Mouse (Mus musculus) forebrain, embryonic 14.5 days (tissue): Measurements from ENCODE around the gene E130308A19Rik. TPM values are rescaled to one million over a fixed set of nuclear protein-coding genes. Genes with fewer than 3 reads are reported as not detected.

Experiments used
- ATAC-seq: fragments of 200-750 bp; cut with Nextera tagmentation; 2 replicates; pipeline ENCODE4 v1.8.0; 2017; ENCODE audit warnings: mild to moderate bottlenecking, moderate library complexity
- DNase-seq: peaks from one replicate; pipeline ENCODE4 v3.0.0-alpha.2; 2015; ENCODE audit warnings: low spot score
- H3K27ac ChIP-seq: fragments of 300-500 bp; sonication (generic); 2 replicates; pipeline ENCODE4 v1.5.1; 2014; ENCODE audit warnings: low read depth, mild to moderate bottlenecking, control low read depth, low read length, moderate library complexity
- H3K27me3 ChIP-seq: fragments of 300-500 bp; sonication (generic); replicated peaks from 2 replicates; pipeline ENCODE4 v1.6.1; 2014; ENCODE audit warnings: low read length, control low read depth, mixed read lengths; ENCODE audit not compliant: control insufficient read depth, insufficient read depth
- H3K36me3 ChIP-seq: fragments of 300-500 bp; sonication (generic); 2 replicates; pipeline ENCODE4 v1.6.1; 2014; ENCODE audit warnings: low read length, control low read depth; ENCODE audit not compliant: control insufficient read depth, insufficient read depth
- H3K4me1 ChIP-seq: fragments of 300-500 bp; sonication (generic); 2 replicates; pipeline ENCODE4 v1.6.1; 2014; ENCODE audit warnings: antibody characterized with exemption, low read length, control low read depth; ENCODE audit not compliant: control insufficient read depth, insufficient read depth
- H3K4me2 ChIP-seq: fragments of 300-500 bp; sonication (generic); 2 replicates; pipeline ENCODE4 v1.6.1; 2014; ENCODE audit warnings: mild to moderate bottlenecking, control low read depth, low read length
- H3K4me3 ChIP-seq: fragments of 300-500 bp; sonication (generic); 2 replicates; pipeline ENCODE4 v1.5.1; 2014; ENCODE audit warnings: low read depth, low read length, control low read depth
- H3K9ac ChIP-seq: fragments of 300-500 bp; sonication (generic); 2 replicates; pipeline ENCODE4 v1.6.1; 2014; ENCODE audit warnings: mild to moderate bottlenecking, low read length, control low read depth, moderate library complexity
- H3K9me3 ChIP-seq: fragments of 300-500 bp; sonication (generic); replicated peaks from 2 replicates; pipeline ENCODE4 v1.6.1; 2016; ENCODE audit warnings: low read length, control low read depth, mixed read lengths; ENCODE audit not compliant: control insufficient read depth
- WGBS: fragments of 180-500 bp; shearing (Covaris S2); extraction: QIAGEN DNeasy Blood & Tissue Kit; methylation state at CpG from one replicate; pipeline ENCODE4 v1.1.7; 2014; 5-methylcytosine and 5-hydroxymethylcytosine counted together
- polyA plus RNA-seq: library from polyadenylated mRNA; unstranded; fragments of >200 nt; fragmentation: Nextera tagmentation; extraction: Ambion mirVana; gene quantifications from 2 replicates; pipeline ENCODE4 v1.2.1, GENCODE M21; 2014

Gene E130308A19Rik
- polyA plus RNA-seq, 1 experiment from 2014 or later, result 22.6 TPM

GRCm38 (mm10) chr4:59668050-59668449, 42.0 kb downstream of the E130308A19Rik start:
- ATAC-seq (no peak; the same call in 1 of the 2 replicates), DNase-seq (no peak)
- Histone ChIP-seq H3K9me3 (no peaks in the 10 kb centered on the region), H3K27me3 (no peaks in the 10 kb centered on the region), H3K4me1 (no peaks in the 10 kb centered on the region), H3K4me2 (no peak overlapping the region), H3K36me3 (no peaks in the 10 kb centered on the region), H3K4me3 (no peak overlapping the region), H3K9ac (no peak overlapping the region), H3K27ac (no peak overlapping the region)
- 58% methylated on average over 3 of the region's 3 CpGs for WGBS

GRCm38 (mm10) chr4:59669131-59669530, 43.1 kb downstream of the E130308A19Rik start:
- ATAC-seq (no peak), DNase-seq (no peak)
- no peak overlapping the region for H3K27ac ChIP-seq
- H3K36me3 ChIP-seq, result no peaks in the 10 kb centered on the region
- H3K9ac ChIP-seq, result no peak overlapping the region
- H3K27me3 ChIP-seq, result no peaks in the 10 kb centered on the region
- no peak overlapping the region for H3K4me2 ChIP-seq
- no peaks in the 10 kb centered on the region for H3K9me3 ChIP-seq
- WGBS, result 98% methylated on average over 1 of the region's 1 CpGs
- no peak overlapping the region for H3K4me3 ChIP-seq
- no peaks in the 10 kb centered on the region for H3K4me1 ChIP-seq

GRCm38 (mm10) chr4:59670015-59670414, 44.0 kb downstream of the E130308A19Rik start:
- 62% methylated on average over 2 of the region's 2 CpGs for WGBS
- H3K4me3 ChIP-seq, result no peak overlapping the region
- no peak overlapping the region for H3K9ac ChIP-seq
- H3K9me3 ChIP-seq, result no peaks in the 10 kb centered on the region
- no peak overlapping the region for H3K4me2 ChIP-seq
- H3K27me3 ChIP-seq, result no peaks in the 10 kb centered on the region
- peak; percentile 68 for DNase-seq
- H3K4me1 ChIP-seq, result no peaks in the 10 kb centered on the region
- no peak for ATAC-seq
- no peak overlapping the region for H3K27ac ChIP-seq
- no peaks in the 10 kb centered on the region for H3K36me3 ChIP-seq

- no peak for ATAC-seq
- no peaks in the 10 kb centered on the region for H3K9me3 ChIP-seq
- H3K4me1 ChIP-seq, result no peaks in the 10 kb centered on the region
- no peak overlapping the region for H3K9ac ChIP-seq
- H3K27me3 ChIP-seq, result no peaks in the 10 kb centered on the region
- no peak overlapping the region for H3K27ac ChIP-seq
- no peaks in the 10 kb centered on the region for H3K36me3 ChIP-seq
- H3K4me2 ChIP-seq, result no peak overlapping the region
- no peak overlapping the region for H3K4me3 ChIP-seq
- 83% methylated on average over 2 of the region's 2 CpGs for WGBS
- no peak for DNase-seq
These were observed 47.6 kb downstream of the E130308A19Rik start for GRCm38 (mm10) chr4:59673423-59674117.

DNA sequence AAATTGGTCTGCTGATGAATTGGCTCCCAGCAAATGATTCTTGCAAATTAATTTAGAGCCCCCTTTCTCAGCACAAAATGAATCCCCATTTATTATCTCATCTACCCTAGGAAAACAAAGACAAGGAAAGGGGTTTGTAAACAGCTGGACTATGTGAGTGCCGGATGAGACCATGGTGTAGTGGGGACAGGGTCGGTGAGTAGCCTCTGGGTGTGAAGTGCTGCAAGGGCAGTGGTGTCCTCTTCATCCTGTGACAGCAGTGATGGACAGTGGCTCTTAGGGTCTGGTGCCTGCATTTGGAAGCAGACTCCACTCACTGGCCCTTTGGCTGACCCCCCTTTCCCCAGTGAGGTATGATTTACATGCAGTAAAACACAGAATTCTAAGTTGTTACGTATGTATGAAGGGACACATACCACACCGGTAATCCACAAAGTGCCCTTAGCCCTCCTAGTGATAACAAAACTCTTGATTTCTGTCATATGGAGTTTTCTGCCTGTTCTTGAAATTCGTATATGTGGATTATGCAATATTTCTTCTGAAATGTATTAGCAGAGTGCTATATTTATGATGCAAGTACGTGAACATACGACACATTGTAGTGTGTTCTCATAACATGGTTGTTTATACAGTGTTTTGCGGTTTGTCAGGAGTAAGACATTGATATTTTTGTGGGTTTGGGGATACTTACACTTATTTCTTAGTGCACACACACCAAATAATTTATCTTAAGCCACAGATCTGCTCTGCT, 49.1 kb downstream of the E130308A19Rik start:
- WGBS, result 88% methylated on average over 8 of the region's 8 CpGs
- Histone ChIP-seq H3K27me3 (no peaks in the 10 kb centered on the region), H3K27ac (no peak overlapping the region), H3K4me1 (no peaks in the 10 kb centered on the region), H3K36me3 (no peaks in the 10 kb centered on the region), H3K9ac (no peak overlapping the region), H3K4me2 (no peak overlapping the region), H3K4me3 (no peak overlapping the region), H3K9me3 (no peaks in the 10 kb centered on the region)
- ATAC-seq, result no peak
- no peak for DNase-seq

GRCm38 (mm10) chr4:59675699-59676098, 49.7 kb downstream of the E130308A19Rik start:
- Histone ChIP-seq H3K36me3 (no peaks in the 10 kb centered on the region), H3K4me1 (no peaks in the 10 kb centered on the region), H3K9ac (no peak overlapping the region), H3K4me3 (no peak overlapping the region), H3K27me3 (no peaks in the 10 kb centered on the region), H3K4me2 (no peak overlapping the region), H3K9me3 (no peaks in the 10 kb centered on the region), H3K27ac (no peak overlapping the region)
- peak; percentile 42 for DNase-seq
- ATAC-seq, result no peak
- 47% methylated on average over 3 of the region's 3 CpGs for WGBS

GRCm38 (mm10) chr4:59681383-59681782, 55.4 kb downstream of the E130308A19Rik start:
- Histone ChIP-seq H3K27me3 (no peaks in the 10 kb centered on the region), H3K4me3 (no peak overlapping the region), H3K36me3 (no peaks in the 10 kb centered on the region), H3K4me1 (no peaks in the 10 kb centered on the region), H3K4me2 (no peak overlapping the region), H3K9me3 (no peaks in the 10 kb centered on the region), H3K27ac (no peak overlapping the region), H3K9ac (no peak overlapping the region)
- ATAC-seq, result no peak
- 95% methylated on average over 1 of the region's 1 CpGs for WGBS
- DNase-seq, result no peak

- ATAC-seq (no peak), DNase-seq (no peak)
- no peak overlapping the region for H3K9ac ChIP-seq
- H3K27me3 ChIP-seq, result no peaks in the 10 kb centered on the region
- no peaks in the 10 kb centered on the region for H3K4me1 ChIP-seq
- no peak overlapping the region for H3K4me3 ChIP-seq
- H3K36me3 ChIP-seq, result no peaks in the 10 kb centered on the region
- H3K4me2 ChIP-seq, result no peak overlapping the region
- no peak overlapping the region for H3K27ac ChIP-seq
- no peaks in the 10 kb centered on the region for H3K9me3 ChIP-seq
- WGBS, result 86% methylated on average over 3 of the region's 3 CpGs
These were observed 56.5 kb downstream of the E130308A19Rik start for GRCm38 (mm10) chr4:59682491-59682890.

DNA sequence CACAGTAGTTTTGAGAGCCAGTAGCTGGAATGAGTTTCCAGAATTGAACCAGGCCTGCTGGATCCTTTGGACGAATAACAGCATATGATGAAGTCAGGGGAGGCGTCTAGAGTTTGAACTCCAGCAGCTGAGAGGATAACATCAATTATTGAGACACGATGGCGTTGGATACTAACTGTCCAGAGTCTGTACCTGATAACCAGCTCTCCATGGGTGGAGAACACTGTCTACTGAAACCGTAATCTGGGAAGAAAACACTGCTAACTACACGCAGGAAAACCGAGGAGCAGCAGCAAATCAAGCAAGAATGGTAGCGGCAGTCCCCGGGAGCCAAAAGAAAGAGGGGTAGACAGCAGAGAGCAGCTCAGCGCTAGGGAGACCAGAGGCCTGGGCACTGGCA, 56.9 kb downstream of the E130308A19Rik start:
- ATAC-seq (no peak), DNase-seq (no peak)
- Histone ChIP-seq H3K36me3 (no peaks in the 10 kb centered on the region), H3K27ac (no peak overlapping the region), H3K4me2 (no peak overlapping the region), H3K4me3 (no peak overlapping the region), H3K9ac (no peak overlapping the region), H3K27me3 (no peaks in the 10 kb centered on the region), H3K4me1 (no peaks in the 10 kb centered on the region), H3K9me3 (no peaks in the 10 kb centered on the region)
- 84% methylated on average over 10 of the region's 10 CpGs for WGBS
